Mouse (Mus musculus): ENCODE results near the gene Klhl22. TPM values are rescaled to one million over a fixed set of nuclear protein-coding genes. Genes with fewer than 3 reads are reported as not detected.

The Klhl22 gene
- total and polyA plus RNA-seq, 2 experiments from 2014 or later, result 21.7 to 42.0 TPM

DNA sequence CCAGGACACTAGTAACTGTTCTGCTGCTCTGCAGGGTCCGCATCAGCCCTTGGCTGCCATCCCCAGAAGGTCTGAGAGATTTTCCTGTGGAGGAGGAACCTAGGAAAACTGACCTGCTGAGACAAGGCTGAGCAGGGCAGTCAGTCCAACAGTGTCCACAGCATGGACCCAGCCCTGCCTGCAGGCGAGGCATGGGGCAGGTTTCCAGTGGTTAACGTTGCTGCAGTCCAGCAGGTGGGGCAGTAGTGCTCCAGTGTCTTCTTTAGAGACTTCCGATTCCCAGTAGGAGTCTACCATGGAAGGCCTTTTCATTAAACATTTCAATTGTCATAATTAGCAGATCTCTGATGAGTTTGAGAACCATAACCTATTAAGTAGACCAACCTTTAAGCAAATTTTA, 16.1 kb upstream of the Klhl22 start:
- ATAC-seq (ENCODE audit: insufficient read depth, low read depth), result peak; percentile 49; the same call in 1 of the 2 replicates
- H3K9ac ChIP-seq (replicated peaks; ENCODE audit: low read depth, low read length), result no peak overlapping the region
- H3K27me3 ChIP-seq (ENCODE audit: control insufficient read depth, insufficient read depth, low read length), result no peaks in the 10 kb centered on the region
- 32% methylated on average over 4 of the region's 4 CpGs for WGBS
- no peak overlapping the region for H3K4me2 ChIP-seq (ENCODE audit: low read depth, low read length)
- no peak overlapping the region for H3K4me3 ChIP-seq (ENCODE audit: low read depth, low read length)
- H3K36me3 ChIP-seq (replicated peaks; ENCODE audit: control insufficient read depth, insufficient read depth, low read length), result no peaks in the 10 kb centered on the region
- peak; percentile 48 for TF ChIP-seq CTCF (IDR thresholded peaks at IDR 0.05; ENCODE audit: low read depth)
- TF ChIP-seq EP300 (IDR thresholded peaks at IDR 0.05; ENCODE audit: low read depth), result no peak
- no peak for DNase-seq (ENCODE audit: low spot score)
- peaks cover 8% of the 10 kb centered on the region; the same call in 1 of the 2 replicates for H3K9me3 ChIP-seq (replicated peaks; ENCODE audit: control insufficient read depth, low read length)
- H3K27ac ChIP-seq (ENCODE audit: low read depth), result no peak overlapping the region
- no peaks in the 10 kb centered on the region for H3K4me1 ChIP-seq (ENCODE audit: control insufficient read depth, insufficient read depth)

- H3K36me3 ChIP-seq (replicated peaks; ENCODE audit: control insufficient read depth, insufficient read depth, low read length), result no peaks in the 10 kb centered on the region
- no peak overlapping the region for H3K9ac ChIP-seq (replicated peaks; ENCODE audit: low read depth, low read length)
- H3K4me2 ChIP-seq (ENCODE audit: low read depth, low read length), result no peak overlapping the region
- TF ChIP-seq EP300 (IDR thresholded peaks at IDR 0.05; ENCODE audit: low read depth) (no peak), CTCF (IDR thresholded peaks at IDR 0.05; ENCODE audit: low read depth) (peak; percentile 45)
- no peaks in the 10 kb centered on the region for H3K4me1 ChIP-seq (ENCODE audit: control insufficient read depth, insufficient read depth)
- no peak overlapping the region for H3K27ac ChIP-seq (ENCODE audit: low read depth)
- no peak for DNase-seq (ENCODE audit: low spot score)
- ATAC-seq (ENCODE audit: insufficient read depth, low read depth), result no peak
- H3K27me3 ChIP-seq (ENCODE audit: control insufficient read depth, insufficient read depth, low read length), result no peaks in the 10 kb centered on the region
- H3K9me3 ChIP-seq (replicated peaks; ENCODE audit: control insufficient read depth, low read length), result peaks cover 8% of the 10 kb centered on the region; the same call in 1 of the 2 replicates
- 7% methylated on average over 1 of the region's 1 CpGs for WGBS
- no peak overlapping the region for H3K4me3 ChIP-seq (ENCODE audit: low read depth, low read length)
Measured at GRCm38 (mm10) chr16:17744536-17744935, 14.9 kb upstream of the Klhl22 start.

GRCm38 (mm10) chr16:17745067-17745466, 14.4 kb upstream of the Klhl22 start:
- TF ChIP-seq EP300 (IDR thresholded peaks at IDR 0.05; ENCODE audit: low read depth), result no peak
- TF ChIP-seq CTCF (IDR thresholded peaks at IDR 0.05; ENCODE audit: low read depth), result no peak
- H3K4me1 ChIP-seq (ENCODE audit: control insufficient read depth, insufficient read depth), result no peaks in the 10 kb centered on the region
- WGBS, result 64% methylated on average over 2 of the region's 2 CpGs

GRCm38 (mm10) chr16:17753001-17753400, 6.4 kb upstream of the Klhl22 start:
- H3K9me3 ChIP-seq (replicated peaks; ENCODE audit: control insufficient read depth, low read length), result no peaks in the 10 kb centered on the region
- no peaks in the 10 kb centered on the region for H3K36me3 ChIP-seq (replicated peaks; ENCODE audit: control insufficient read depth, insufficient read depth, low read length)
- no peak overlapping the region for H3K27ac ChIP-seq (ENCODE audit: low read depth)
- no peak overlapping the region for H3K4me3 ChIP-seq (ENCODE audit: low read depth, low read length)
- no peak for ATAC-seq (ENCODE audit: insufficient read depth, low read depth)
- DNase-seq (ENCODE audit: low spot score), result no peak
- TF ChIP-seq EP300 (IDR thresholded peaks at IDR 0.05; ENCODE audit: low read depth) (no peak), CTCF (IDR thresholded peaks at IDR 0.05; ENCODE audit: low read depth) (no peak)
- H3K4me1 ChIP-seq (ENCODE audit: control insufficient read depth, insufficient read depth), result peaks cover 4% of the 10 kb centered on the region; the same call in 1 of the 2 replicates
- 11% methylated on average over 3 of the region's 3 CpGs for WGBS
- H3K9ac ChIP-seq (replicated peaks; ENCODE audit: low read depth, low read length), result no peak overlapping the region
- H3K4me2 ChIP-seq (ENCODE audit: low read depth, low read length), result no peak overlapping the region
- H3K27me3 ChIP-seq (ENCODE audit: control insufficient read depth, insufficient read depth, low read length), result no peaks in the 10 kb centered on the region

More at GRCm38 (mm10) chr16:17745067-17745466, 14.4 kb upstream of the Klhl22 start:
- DNase-seq (ENCODE audit: low spot score) (no peak), ATAC-seq (ENCODE audit: insufficient read depth, low read depth) (no peak)
- no peaks in the 10 kb centered on the region for H3K27me3 ChIP-seq (ENCODE audit: control insufficient read depth, insufficient read depth, low read length)
- H3K36me3 ChIP-seq (replicated peaks; ENCODE audit: control insufficient read depth, insufficient read depth, low read length), result no peaks in the 10 kb centered on the region
- no peak overlapping the region for H3K4me3 ChIP-seq (ENCODE audit: low read depth, low read length)
- peaks cover 8% of the 10 kb centered on the region; the same call in 1 of the 2 replicates for H3K9me3 ChIP-seq (replicated peaks; ENCODE audit: control insufficient read depth, low read length)
- no peak overlapping the region for H3K27ac ChIP-seq (ENCODE audit: low read depth)
- no peak overlapping the region for H3K9ac ChIP-seq (replicated peaks; ENCODE audit: low read depth, low read length)
- no peak overlapping the region for H3K4me2 ChIP-seq (ENCODE audit: low read depth, low read length)

GRCm38 (mm10) chr16:17753686-17754085, 5.7 kb upstream of the Klhl22 start:
- H3K27ac ChIP-seq (ENCODE audit: low read depth), result no peak overlapping the region
- H3K36me3 ChIP-seq (replicated peaks; ENCODE audit: control insufficient read depth, insufficient read depth, low read length), result no peaks in the 10 kb centered on the region
- peaks cover 4% of the 10 kb centered on the region; the same call in 1 of the 2 replicates for H3K4me1 ChIP-seq (ENCODE audit: control insufficient read depth, insufficient read depth)
- H3K4me3 ChIP-seq (ENCODE audit: low read depth, low read length), result no peak overlapping the region
- H3K9ac ChIP-seq (replicated peaks; ENCODE audit: low read depth, low read length), result no peak overlapping the region
- no peak overlapping the region for H3K4me2 ChIP-seq (ENCODE audit: low read depth, low read length)
- TF ChIP-seq EP300 (IDR thresholded peaks at IDR 0.05; ENCODE audit: low read depth), result no peak
- no peak for TF ChIP-seq CTCF (IDR thresholded peaks at IDR 0.05; ENCODE audit: low read depth)
- no peaks in the 10 kb centered on the region for H3K27me3 ChIP-seq (ENCODE audit: control insufficient read depth, insufficient read depth, low read length)
- H3K9me3 ChIP-seq (replicated peaks; ENCODE audit: control insufficient read depth, low read length), result no peaks in the 10 kb centered on the region
- DNase-seq (ENCODE audit: low spot score), result peak; percentile 19
- peak; percentile 14; the same call in 1 of the 2 replicates for ATAC-seq (ENCODE audit: insufficient read depth, low read depth)
- WGBS, result 22% methylated on average over 1 of the region's 1 CpGs

DNA sequence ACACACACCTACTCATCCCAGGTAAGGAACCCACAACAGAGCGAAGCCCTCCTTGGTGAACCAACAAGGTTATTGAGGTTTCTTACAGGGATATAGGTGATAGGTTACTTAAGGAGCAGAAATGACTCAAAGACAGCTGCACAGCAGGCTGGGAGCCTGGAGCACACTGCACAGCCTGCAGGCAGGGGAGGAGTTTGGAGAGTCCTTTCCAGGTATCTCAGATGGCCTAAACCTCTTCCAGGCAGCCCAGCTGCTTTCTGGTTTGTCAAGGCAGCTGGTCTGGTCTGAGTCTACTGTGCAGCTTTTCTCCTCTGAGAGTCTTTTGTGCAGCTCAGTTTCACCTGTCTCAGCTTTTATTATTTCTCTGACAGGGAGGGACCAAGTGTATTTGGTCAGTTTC, 1.7 kb upstream of the Klhl22 start:
- Histone ChIP-seq H3K27me3 (ENCODE audit: control insufficient read depth, insufficient read depth, low read length) (no peaks in the 10 kb centered on the region), H3K9me3 (replicated peaks; ENCODE audit: control insufficient read depth, low read length) (no peaks in the 10 kb centered on the region), H3K4me3 (ENCODE audit: low read depth, low read length) (no peak overlapping the region), H3K9ac (replicated peaks; ENCODE audit: low read depth, low read length) (no peak overlapping the region), H3K36me3 (replicated peaks; ENCODE audit: control insufficient read depth, insufficient read depth, low read length) (no peaks in the 10 kb centered on the region), H3K4me2 (ENCODE audit: low read depth, low read length) (no peak overlapping the region), H3K4me1 (ENCODE audit: control insufficient read depth, insufficient read depth) (peaks cover 13% of the 10 kb centered on the region), H3K27ac (ENCODE audit: low read depth) (no peak overlapping the region)
- WGBS, result 100% methylated on average over 1 of the region's 1 CpGs
- ATAC-seq (ENCODE audit: insufficient read depth, low read depth), result no peak
- no peak for DNase-seq (ENCODE audit: low spot score)
- no peak for TF ChIP-seq CTCF (IDR thresholded peaks at IDR 0.05; ENCODE audit: low read depth)
- no peak for TF ChIP-seq EP300 (IDR thresholded peaks at IDR 0.05; ENCODE audit: low read depth)

Measured in heart, postnatal 0 days (tissue).